In genomic region chr10:54558636-54559035, GRCm38 (mm10) we compare ENCODE assay signal across 11 mouse cellular contexts.
DNase-seq lines count a peak whose midpoint lies in the region; ATAC-seq and TF ChIP-seq lines count a peak whose summit lies in the region.
"Had no signal": no experiment of that assay in that cellular context is flagged by ENCODE, and none has a peak within 500 bp of the region (broad histone marks: within the 10 kb centered on the region; RNA-seq: fewer than 3 reads in every experiment).

No protein-coding gene starts in this region.

- H3K27ac ChIP-seq in forebrain, embryonic 12.5 days = no peak overlapping the region
- H3K27ac ChIP-seq in forebrain, embryonic 10.5 days = no peak overlapping the region
- no peak overlapping the region for H3K27ac ChIP-seq in liver, postnatal 0 days (ENCODE audit: low read depth)
- H3K27ac ChIP-seq in midbrain, embryonic 13.5 days = no peak overlapping the region
- H3K27ac ChIP-seq: embryonic facial prominence, embryonic 12.5 days; heart, embryonic 15.5 days; stomach, embryonic 15.5 days had no signal

- H3K4me1 ChIP-seq in forebrain, embryonic 12.5 days = no peaks in the 10 kb centered on the region
- no peaks in the 10 kb centered on the region for H3K4me1 ChIP-seq in forebrain, embryonic 10.5 days
- H3K4me1 ChIP-seq in liver, postnatal 0 days (ENCODE audit: insufficient read depth) = no peaks in the 10 kb centered on the region
- no peaks in the 10 kb centered on the region for H3K4me1 ChIP-seq in midbrain, embryonic 13.5 days (replicated peaks)
- H3K4me1 ChIP-seq: embryonic facial prominence, embryonic 12.5 days; heart, embryonic 15.5 days; stomach, embryonic 15.5 days had no signal

- ATAC-seq in forebrain, embryonic 12.5 days (ENCODE audit: low FRiP score) = peak; percentile 73; the same call in 1 of the 2 replicates
- no peak for ATAC-seq in liver, postnatal 0 days
- ATAC-seq in midbrain, embryonic 13.5 days = peak; percentile 77; the same call in 1 of the 2 replicates

- peak; percentile 29 for TF ChIP-seq CTCF in liver, postnatal 0 days (IDR thresholded peaks at IDR 0.05; ENCODE audit: low read depth)

- no peaks in the 10 kb centered on the region for H3K36me3 ChIP-seq in forebrain, embryonic 12.5 days (replicated peaks)
- no peaks in the 10 kb centered on the region for H3K36me3 ChIP-seq in forebrain, embryonic 10.5 days (replicated peaks)
- H3K36me3 ChIP-seq in liver, postnatal 0 days (replicated peaks; ENCODE audit: insufficient read depth, low read length) = no peaks in the 10 kb centered on the region
- no peaks in the 10 kb centered on the region for H3K36me3 ChIP-seq in midbrain, embryonic 13.5 days
- H3K36me3 ChIP-seq: embryonic facial prominence, embryonic 12.5 days; heart, embryonic 15.5 days; stomach, embryonic 15.5 days had no signal

- no peak for TF ChIP-seq EP300 in liver, postnatal 0 days (IDR thresholded peaks at IDR 0.05; ENCODE audit: low read depth)

- 70% methylated on average over 4 of the region's 4 CpGs for WGBS in forebrain, embryonic 12.5 days
- 60% methylated on average over 4 of the region's 4 CpGs for WGBS in forebrain, embryonic 10.5 days
- WGBS in liver, postnatal 0 days (ENCODE audit: insufficient replicate concordance) = 65% methylated on average over 4 of the region's 4 CpGs
- 70% methylated on average over 4 of the region's 4 CpGs for WGBS in midbrain, embryonic 13.5 days

- no peak overlapping the region for H3K4me3 ChIP-seq in forebrain, embryonic 12.5 days (replicated peaks)
- H3K4me3 ChIP-seq in forebrain, embryonic 10.5 days = no peak overlapping the region
- no peak overlapping the region for H3K4me3 ChIP-seq in liver, postnatal 0 days (ENCODE audit: low read depth, low read length)
- no peak overlapping the region for H3K4me3 ChIP-seq in midbrain, embryonic 13.5 days (replicated peaks)
- H3K4me3 ChIP-seq: embryonic facial prominence, embryonic 12.5 days; heart, embryonic 15.5 days; stomach, embryonic 15.5 days had no signal

- H3K27me3 ChIP-seq in forebrain, embryonic 12.5 days = no peaks in the 10 kb centered on the region
- no peaks in the 10 kb centered on the region for H3K27me3 ChIP-seq in forebrain, embryonic 10.5 days (ENCODE audit: poor library complexity, severe bottlenecking)
- H3K27me3 ChIP-seq in liver, postnatal 0 days (ENCODE audit: insufficient read depth, low read length) = no peaks in the 10 kb centered on the region
- H3K27me3 ChIP-seq in midbrain, embryonic 13.5 days = no peaks in the 10 kb centered on the region
- H3K27me3 ChIP-seq: embryonic facial prominence, embryonic 12.5 days; heart, embryonic 15.5 days; stomach, embryonic 15.5 days had no signal

- DNase-seq in forebrain, embryonic 10.5 days (ENCODE audit: extremely low spot score, low spot score) = no peak
- DNase-seq in liver, postnatal 0 days = no peak
- DNase-seq in liver (no peak), ZHBTc4 (ENCODE audit: low read depth, low spot score) (peak; percentile 23)
- DNase-seq in ovary, postnatal 36 days (ENCODE audit: low spot score) = no peak
- DNase-seq in T-cell, adult 2 months (ENCODE audit: low spot score) = no peak

- H3K4me2 ChIP-seq in forebrain, embryonic 12.5 days = no peak overlapping the region
- H3K4me2 ChIP-seq in liver, postnatal 0 days (ENCODE audit: low read depth, low read length) = no peak overlapping the region
- no peak overlapping the region for H3K4me2 ChIP-seq in midbrain, embryonic 13.5 days (replicated peaks)
- H3K4me2 ChIP-seq: embryonic facial prominence, embryonic 12.5 days; heart, embryonic 15.5 days; stomach, embryonic 15.5 days had no signal

- H3K9me3 ChIP-seq in forebrain, embryonic 12.5 days = no peaks in the 10 kb centered on the region
- no peaks in the 10 kb centered on the region for H3K9me3 ChIP-seq in forebrain, embryonic 10.5 days
- no peaks in the 10 kb centered on the region for H3K9me3 ChIP-seq in liver, postnatal 0 days (ENCODE audit: low read length)
- H3K9me3 ChIP-seq in midbrain, embryonic 13.5 days = no peaks in the 10 kb centered on the region
- H3K9me3 ChIP-seq: embryonic facial prominence, embryonic 12.5 days; heart, embryonic 15.5 days; stomach, embryonic 15.5 days had no signal

- H3K9ac ChIP-seq in forebrain, embryonic 12.5 days = no peak overlapping the region
- no peak overlapping the region for H3K9ac ChIP-seq in liver, postnatal 0 days (replicated peaks)
- no peak overlapping the region for H3K9ac ChIP-seq in midbrain, embryonic 13.5 days (replicated peaks)
- H3K9ac ChIP-seq: embryonic facial prominence, embryonic 12.5 days; heart, embryonic 15.5 days; stomach, embryonic 15.5 days had no signal
